Mouse (Mus musculus): Measurements from ENCODE around the gene Slc8a1.

- no peak for TF ChIP-seq GATA1 (IDR thresholded peaks at IDR 0.05; ENCODE audit: borderline replicate concordance, low read length)
- TF ChIP-seq FLI1 (IDR thresholded peaks at IDR 0.05; ENCODE audit: low read length), result no peak
Observed at GRCm38 (mm10) chr17:81486388-81486787, 251.8 kb downstream of the Slc8a1 start.
